Mouse (Mus musculus) stomach, embryonic 15.5 days (tissue): ENCODE results near the gene Msmo1. TPM values are rescaled to one million over a fixed set of nuclear protein-coding genes. Genes with fewer than 3 reads are reported as not detected.
A peak's percentile ranks its signal among the peaks of the same experiment; 100 is the strongest.

Experiments used
- ATAC-seq: fragments of 200-750 bp; cut with Nextera tagmentation; 2 replicates; pipeline ENCODE4 v1.8.0; 2017; ENCODE audit warnings: low read depth, moderate number of reproducible peaks, moderate TSS enrichment; ENCODE audit not compliant: insufficient read depth, low FRiP score
- H3K27ac ChIP-seq: fragments of 300-500 bp; sonication (generic); 2 replicates; pipeline ENCODE4 v1.5.1; 2015; ENCODE audit warnings: mild to moderate bottlenecking, inconsistent platforms
- H3K27me3 ChIP-seq: fragments of 300-500 bp; sonication (generic); replicated peaks from 2 replicates; pipeline ENCODE4 v1.6.1; 2015; ENCODE audit warnings: inconsistent platforms
- H3K36me3 ChIP-seq: fragments of 300-500 bp; sonication (generic); 2 replicates; pipeline ENCODE4 v1.6.1; 2015; ENCODE audit warnings: inconsistent platforms
- H3K4me1 ChIP-seq: fragments of 300-500 bp; sonication (generic); 2 replicates; pipeline ENCODE4 v1.6.1; 2015; ENCODE audit warnings: inconsistent platforms
- H3K4me2 ChIP-seq: fragments of 300-500 bp; sonication (generic); 2 replicates; pipeline ENCODE4 v1.6.1; 2015; ENCODE audit warnings: mild to moderate bottlenecking, inconsistent platforms
- H3K4me3 ChIP-seq: fragments of 300-500 bp; sonication (generic); replicated peaks from 2 replicates; pipeline ENCODE4 v1.5.1; 2015; ENCODE audit warnings: inconsistent platforms
- H3K9ac ChIP-seq: fragments of 300-500 bp; sonication (generic); 2 replicates; pipeline ENCODE4 v1.6.1; 2015; ENCODE audit warnings: inconsistent platforms
- H3K9me3 ChIP-seq: fragments of 300-500 bp; sonication (generic); 2 replicates; pipeline ENCODE4 v1.6.1; 2016; ENCODE audit warnings: inconsistent platforms
- WGBS: fragments of 180-500 bp; shearing (Covaris S2); methylation state at CpG from one replicate; pipeline ENCODE4 v1.1.7; 2015; 5-methylcytosine and 5-hydroxymethylcytosine counted together
- polyA plus RNA-seq: library from polyadenylated mRNA; unstranded; fragments of >200 nt; fragmentation: Nextera tagmentation; extraction: Ambion mirVana; gene quantifications from 2 replicates; pipeline ENCODE4 v1.2.1, GENCODE M21; 2015

Gene Msmo1
- polyA plus RNA-seq, 1 experiment from 2014 or later, result 131 TPM

DNA sequence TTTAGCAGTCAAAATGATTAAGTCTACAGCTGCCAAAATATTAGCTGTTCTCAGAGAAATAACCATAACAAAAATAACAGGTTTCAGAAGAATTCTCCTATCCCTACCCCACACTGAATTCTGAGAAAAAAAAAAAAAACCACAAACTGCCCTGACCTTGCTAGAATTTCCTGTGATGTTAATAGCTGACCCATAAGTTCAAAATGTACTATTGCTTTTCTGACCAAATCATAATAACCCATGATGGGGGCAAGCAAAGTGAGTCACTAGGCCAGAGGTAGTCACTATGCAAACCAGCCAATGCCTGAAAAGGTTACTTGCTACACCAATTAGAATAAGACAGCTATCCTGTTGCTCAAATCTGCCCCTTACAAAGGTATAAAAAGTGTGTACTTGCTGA lies 26.1 kb downstream of the Msmo1 start:
- H3K4me1 ChIP-seq, result no peaks in the 10 kb centered on the region
- no peak overlapping the region for H3K4me2 ChIP-seq
- no peak overlapping the region for H3K9ac ChIP-seq
- ATAC-seq, result no peak
- H3K27me3 ChIP-seq, result no peaks in the 10 kb centered on the region
- H3K9me3 ChIP-seq, result no peaks in the 10 kb centered on the region
- H3K27ac ChIP-seq, result no peak overlapping the region
- H3K4me3 ChIP-seq, result no peak overlapping the region
- H3K36me3 ChIP-seq, result no peaks in the 10 kb centered on the region

DNA sequence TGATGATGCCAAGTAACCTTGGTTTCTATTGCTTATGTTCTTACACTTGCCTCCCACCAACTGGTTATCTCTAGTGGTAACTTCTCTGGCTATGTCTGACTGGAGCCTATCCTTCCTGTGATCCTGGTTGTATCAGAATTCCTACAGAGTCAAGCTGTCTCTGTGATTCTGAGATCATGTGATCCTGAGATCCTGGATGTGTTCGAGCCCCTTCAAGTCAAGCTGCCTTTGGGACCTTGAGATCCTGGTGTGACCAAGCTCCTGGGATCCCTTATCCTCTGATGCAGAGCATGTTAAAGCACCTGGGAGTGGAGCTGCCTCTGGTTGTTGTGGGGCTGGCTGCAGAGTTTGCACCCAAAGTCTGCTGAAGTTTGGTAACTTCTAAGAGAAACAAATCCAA lies 30.4 kb downstream of the Msmo1 start:
- no peaks in the 10 kb centered on the region for H3K27me3 ChIP-seq
- no peaks in the 10 kb centered on the region for H3K9me3 ChIP-seq
- WGBS, result 79% methylated on average over 1 of the region's 1 CpGs
- no peak for ATAC-seq
- H3K4me3 ChIP-seq, result no peak overlapping the region
- no peak overlapping the region for H3K27ac ChIP-seq
- H3K4me2 ChIP-seq, result no peak overlapping the region
- no peaks in the 10 kb centered on the region for H3K4me1 ChIP-seq
- H3K36me3 ChIP-seq, result no peaks in the 10 kb centered on the region
- no peak overlapping the region for H3K9ac ChIP-seq

DNA sequence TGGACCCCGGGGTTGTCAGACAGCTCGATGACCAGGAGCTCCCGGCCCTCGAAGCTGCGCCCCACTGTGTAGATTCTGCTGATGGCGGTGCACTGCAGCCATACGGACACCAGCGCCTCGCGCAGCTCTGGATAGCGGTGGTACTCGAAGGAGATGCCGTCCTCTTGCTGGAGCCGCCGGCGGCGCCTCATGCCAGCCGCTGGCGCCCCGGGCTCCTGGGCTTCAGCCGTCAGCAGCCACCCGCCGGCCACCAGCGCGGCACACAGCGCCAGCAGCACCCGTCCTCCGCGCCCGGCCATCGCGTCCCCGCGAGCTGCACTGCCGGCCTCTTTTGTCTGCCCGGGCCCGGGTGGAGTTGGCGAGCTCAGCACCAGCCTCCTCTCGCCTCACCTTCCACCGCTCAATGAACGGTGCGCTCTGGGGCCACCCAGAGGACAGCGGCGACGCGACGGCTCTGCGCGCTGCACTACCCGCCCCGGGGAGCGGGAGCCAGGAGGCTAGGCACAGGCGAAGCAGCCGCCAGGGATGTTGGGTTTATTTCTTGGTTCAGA lies 40.9 kb downstream of the Msmo1 start, which contains the start of gene Cpe:
Gene Cpe, minus strand, starts transcription at position 404 of the 551 bp plus-strand sequence.
- Histone ChIP-seq H3K27me3 (no peaks in the 10 kb centered on the region), H3K27ac (peak within 1 kb of the TSS; percentile 71), H3K9me3 (no peaks in the 10 kb centered on the region), H3K9ac (peak within 1 kb of the TSS; percentile 52; the same call in 1 of the 2 replicates), H3K4me3 (peak within 1 kb of the TSS; percentile 66), H3K36me3 (no peaks in the 10 kb centered on the region), H3K4me1 (no peaks in the 10 kb centered on the region), H3K4me2 (peak within 1 kb of the TSS; percentile 97)
- WGBS, result under 1% methylated on average over 52 of the region's 54 CpGs
- peak; percentile 96 for ATAC-seq

DNA sequence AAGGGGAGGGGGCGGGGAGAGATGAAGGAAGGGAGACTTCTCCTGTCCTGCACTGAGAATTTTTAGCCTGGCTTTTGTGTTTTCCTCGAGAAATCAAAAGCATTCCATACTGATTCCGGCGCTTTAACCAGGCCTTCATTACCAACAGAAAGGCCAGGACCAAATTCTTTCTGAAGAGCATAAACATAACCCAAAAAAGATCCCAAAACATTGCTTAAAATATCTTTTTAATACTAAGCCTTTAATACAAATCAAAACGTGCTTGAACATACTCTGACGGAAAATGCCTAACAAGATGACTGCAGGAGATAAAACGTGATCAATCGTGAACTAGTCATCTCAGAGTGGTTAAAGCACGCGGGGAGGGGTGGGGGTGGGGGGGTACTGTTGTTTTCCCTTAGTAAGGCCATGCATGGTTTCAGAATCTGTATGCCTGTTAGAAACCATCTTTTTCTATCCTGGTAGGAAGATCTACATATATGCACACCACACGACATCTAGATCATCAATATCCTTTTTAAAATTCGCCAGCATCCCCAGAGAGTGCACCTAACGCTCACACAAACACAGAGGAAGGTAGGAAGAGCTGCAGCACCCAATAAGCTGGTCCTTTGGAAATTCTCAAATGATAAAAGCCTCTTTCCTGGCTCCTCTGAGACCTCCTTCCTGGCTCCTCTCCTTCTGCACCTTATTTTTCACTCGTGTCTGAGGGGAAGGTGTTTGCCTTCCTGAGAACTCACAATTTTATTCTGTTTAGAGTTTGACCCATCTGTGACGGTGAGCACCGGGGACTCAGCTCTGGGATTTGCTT lies 41.8 kb downstream of the Msmo1 start:
- ATAC-seq, result no peak
- 19% methylated on average over 16 of the region's 16 CpGs for WGBS
- 0 out of 2 replicates have a peak overlapping the region, but pooled peaks have one; percentile 12 for H3K9ac ChIP-seq
- H3K27ac ChIP-seq, result peak overlapping the region; percentile 44; the same call in 1 of the 2 replicates
- H3K4me1 ChIP-seq, result no peaks in the 10 kb centered on the region
- no peaks in the 10 kb centered on the region for H3K36me3 ChIP-seq
- H3K27me3 ChIP-seq, result no peaks in the 10 kb centered on the region
- H3K4me3 ChIP-seq, result peak overlapping the region; percentile 66
- peak overlapping the region; percentile 97 for H3K4me2 ChIP-seq
- no peaks in the 10 kb centered on the region for H3K9me3 ChIP-seq

DNA sequence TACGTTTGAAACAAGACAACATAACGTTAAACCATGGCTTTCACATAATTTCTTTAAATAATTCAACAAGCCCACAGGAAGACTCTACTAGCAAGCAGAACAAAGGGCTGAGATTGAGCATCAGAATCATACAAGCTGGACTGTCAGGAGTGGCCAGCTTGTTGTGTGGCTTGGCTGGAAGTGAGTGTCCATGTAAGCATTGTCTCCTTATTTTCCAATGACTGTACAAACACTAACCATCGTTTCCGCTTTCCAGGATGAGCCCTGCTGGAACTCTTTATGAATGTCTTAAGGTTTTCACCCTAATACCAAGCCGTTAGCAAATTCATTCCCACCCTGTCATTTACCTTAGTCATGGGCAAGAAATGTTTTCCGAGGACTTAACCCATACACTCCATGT lies 42.7 kb downstream of the Msmo1 start:
- H3K36me3 ChIP-seq, result no peaks in the 10 kb centered on the region
- H3K27ac ChIP-seq, result no peak overlapping the region
- WGBS, result 78% methylated on average over 6 of the region's 6 CpGs
- ATAC-seq, result no peak
- no peak overlapping the region for H3K4me3 ChIP-seq
- no peak overlapping the region for H3K4me2 ChIP-seq
- no peaks in the 10 kb centered on the region for H3K9me3 ChIP-seq
- H3K4me1 ChIP-seq, result no peaks in the 10 kb centered on the region
- H3K9ac ChIP-seq, result no peak overlapping the region
- H3K27me3 ChIP-seq, result no peaks in the 10 kb centered on the region

DNA sequence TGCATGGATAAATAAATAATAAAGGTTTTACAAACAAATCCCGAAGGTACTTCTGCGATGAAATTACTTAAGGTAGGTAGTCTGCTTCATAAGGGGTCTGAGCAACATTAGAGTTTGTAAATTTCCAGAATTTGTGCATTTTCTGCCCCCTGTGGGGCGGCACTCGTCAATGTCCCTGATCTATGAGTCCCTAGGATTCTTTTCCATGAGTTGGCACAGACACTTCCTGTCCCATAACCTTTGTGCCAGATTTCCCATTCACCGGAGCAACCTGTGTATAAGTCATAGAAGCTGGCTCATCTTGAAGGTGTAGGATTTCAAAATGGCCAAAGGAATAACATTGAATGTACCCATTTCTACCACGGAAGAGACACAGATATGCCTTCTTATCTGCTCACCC lies 43.3 kb downstream of the Msmo1 start:
- Histone ChIP-seq H3K4me2 (no peak overlapping the region), H3K4me1 (no peaks in the 10 kb centered on the region), H3K27me3 (no peaks in the 10 kb centered on the region), H3K36me3 (no peaks in the 10 kb centered on the region), H3K9ac (no peak overlapping the region), H3K27ac (no peak overlapping the region), H3K9me3 (no peaks in the 10 kb centered on the region), H3K4me3 (no peak overlapping the region)
- 75% methylated on average over 6 of the region's 6 CpGs for WGBS
- ATAC-seq, result no peak

DNA sequence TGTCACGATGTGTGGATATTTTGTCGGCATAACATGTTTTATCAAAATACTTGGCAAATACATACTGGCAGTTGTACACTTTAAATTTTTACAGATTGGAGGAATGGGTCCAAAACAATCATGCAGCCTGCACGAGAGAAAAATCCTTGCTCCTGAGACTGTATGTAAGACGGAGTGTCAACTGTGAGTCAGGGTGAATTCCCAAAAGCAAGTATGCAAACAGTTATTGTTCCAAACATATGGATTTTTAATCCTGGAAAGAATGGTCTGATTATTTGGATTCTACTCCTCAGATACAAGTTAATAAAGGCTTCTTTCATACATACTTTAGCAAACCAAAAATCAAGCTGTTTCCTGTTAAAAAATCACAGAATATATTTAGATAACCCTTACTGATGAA lies 44.9 kb downstream of the Msmo1 start:
- H3K4me2 ChIP-seq, result no peak overlapping the region
- ATAC-seq, result no peak
- H3K9me3 ChIP-seq, result no peaks in the 10 kb centered on the region
- H3K27ac ChIP-seq, result no peak overlapping the region
- H3K9ac ChIP-seq, result no peak overlapping the region
- no peaks in the 10 kb centered on the region for H3K36me3 ChIP-seq
- WGBS, result 69% methylated on average over 4 of the region's 4 CpGs
- H3K4me3 ChIP-seq, result no peak overlapping the region
- H3K4me1 ChIP-seq, result no peaks in the 10 kb centered on the region
- no peaks in the 10 kb centered on the region for H3K27me3 ChIP-seq

DNA sequence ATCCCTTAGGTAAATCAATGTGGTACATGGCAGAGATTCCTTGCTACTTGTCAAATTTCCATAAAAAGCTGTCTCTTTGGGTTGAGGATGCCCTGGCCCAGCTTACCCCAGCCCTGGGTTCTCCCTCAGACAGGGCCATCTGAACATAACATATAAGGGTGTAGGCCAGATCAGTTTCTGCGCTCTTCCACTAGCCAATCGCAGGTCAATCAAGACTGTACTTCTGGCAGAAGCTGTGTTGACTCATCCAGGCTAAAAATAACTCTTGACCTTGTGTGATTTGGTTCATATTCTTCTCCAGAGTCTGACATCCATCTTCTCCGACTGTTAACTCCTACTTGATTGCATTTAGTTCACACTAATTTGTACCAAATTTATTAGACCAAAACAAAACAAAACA lies 45.4 kb downstream of the Msmo1 start:
- no peaks in the 10 kb centered on the region for H3K36me3 ChIP-seq
- no peak overlapping the region for H3K27ac ChIP-seq
- H3K4me3 ChIP-seq, result no peak overlapping the region
- no peaks in the 10 kb centered on the region for H3K4me1 ChIP-seq
- no peak overlapping the region for H3K4me2 ChIP-seq
- WGBS, result 54% methylated on average over 3 of the region's 3 CpGs
- H3K9me3 ChIP-seq, result no peaks in the 10 kb centered on the region
- H3K9ac ChIP-seq, result no peak overlapping the region
- ATAC-seq, result no peak
- no peaks in the 10 kb centered on the region for H3K27me3 ChIP-seq

DNA sequence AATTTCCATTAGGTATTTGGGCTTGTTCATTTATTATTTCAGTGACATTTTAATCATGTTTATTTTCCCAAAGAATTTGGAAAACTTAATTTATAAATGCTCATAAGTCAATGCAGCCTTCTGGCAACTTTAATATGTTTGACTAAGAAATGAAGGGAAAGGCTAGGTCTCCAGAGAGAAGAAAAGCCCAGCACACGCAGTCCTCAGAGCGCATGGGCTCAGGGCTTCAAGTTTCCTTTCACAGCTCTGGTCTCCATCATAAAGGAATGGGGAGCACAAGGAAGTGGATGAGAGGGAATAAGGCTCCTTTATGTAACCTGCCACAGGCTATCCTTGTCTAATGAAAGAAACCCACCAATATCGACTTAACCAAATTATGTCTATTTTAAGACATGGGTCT lies 51.1 kb downstream of the Msmo1 start:
- Histone ChIP-seq H3K36me3 (no peaks in the 10 kb centered on the region), H3K4me2 (no peak overlapping the region), H3K4me1 (no peaks in the 10 kb centered on the region), H3K27ac (no peak overlapping the region), H3K27me3 (no peaks in the 10 kb centered on the region), H3K4me3 (no peak overlapping the region), H3K9me3 (no peaks in the 10 kb centered on the region), H3K9ac (no peak overlapping the region)
- 65% methylated on average over 3 of the region's 3 CpGs for WGBS
- no peak for ATAC-seq

DNA sequence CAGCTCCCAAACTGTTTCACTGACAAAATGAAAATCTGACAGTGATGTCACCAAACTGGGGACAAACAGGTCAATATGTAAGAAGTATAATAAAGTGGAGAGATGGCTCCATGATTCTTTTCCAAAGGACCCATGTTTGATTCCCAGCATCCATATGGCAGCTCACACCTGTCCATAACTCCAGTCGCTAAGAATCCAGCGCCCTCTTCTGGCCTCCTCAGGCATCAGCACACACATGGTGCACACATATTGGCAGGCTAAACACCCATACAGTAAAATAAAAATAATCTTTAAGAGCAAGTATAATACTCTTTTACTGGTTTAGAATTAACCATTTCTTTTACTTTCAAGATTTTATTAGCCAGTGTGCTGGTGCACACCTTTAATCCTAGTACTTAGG lies 57.2 kb downstream of the Msmo1 start:
- 73% methylated on average over 2 of the region's 2 CpGs for WGBS
- no peak for ATAC-seq
- no peak overlapping the region for H3K4me2 ChIP-seq

DNA sequence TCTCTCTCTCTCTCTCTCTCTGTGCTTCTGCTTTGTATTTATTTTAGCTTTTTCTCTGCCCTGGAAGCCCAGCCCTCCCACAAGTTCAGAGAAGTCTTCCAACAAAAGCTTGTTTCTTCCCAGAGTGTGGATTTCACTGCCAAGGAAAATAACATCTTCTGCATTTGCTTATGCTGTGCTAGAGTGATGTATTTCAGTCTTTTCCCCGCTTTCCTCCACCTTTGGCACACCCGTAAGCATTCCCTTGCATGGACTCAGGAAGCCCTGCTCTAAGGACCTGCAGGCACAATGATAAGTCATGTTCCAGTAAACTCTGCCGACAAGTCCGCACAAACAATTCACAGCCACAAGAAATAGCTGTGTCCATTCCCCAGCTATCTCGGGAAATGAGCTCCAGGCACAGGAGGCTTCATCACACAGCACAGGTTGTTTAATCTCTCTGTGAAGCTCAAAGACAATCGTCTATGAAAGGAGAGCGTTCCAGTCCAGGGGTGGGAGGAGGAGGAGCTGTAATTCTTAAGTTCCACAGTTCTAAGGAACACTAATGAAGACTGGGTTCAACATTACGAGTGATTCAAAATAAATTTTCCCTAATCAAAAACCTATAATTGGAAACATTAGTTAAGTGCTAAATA lies 58.5 kb downstream of the Msmo1 start:
- peak; percentile 43; the same call in 1 of the 2 replicates for ATAC-seq

More for the DNA sequence above, 57.2 kb downstream of the Msmo1 start:
- Histone ChIP-seq H3K9me3 (no peaks in the 10 kb centered on the region), H3K36me3 (no peaks in the 10 kb centered on the region), H3K27ac (no peak overlapping the region), H3K9ac (no peak overlapping the region), H3K4me1 (no peaks in the 10 kb centered on the region), H3K27me3 (no peaks in the 10 kb centered on the region), H3K4me3 (no peak overlapping the region)

DNA sequence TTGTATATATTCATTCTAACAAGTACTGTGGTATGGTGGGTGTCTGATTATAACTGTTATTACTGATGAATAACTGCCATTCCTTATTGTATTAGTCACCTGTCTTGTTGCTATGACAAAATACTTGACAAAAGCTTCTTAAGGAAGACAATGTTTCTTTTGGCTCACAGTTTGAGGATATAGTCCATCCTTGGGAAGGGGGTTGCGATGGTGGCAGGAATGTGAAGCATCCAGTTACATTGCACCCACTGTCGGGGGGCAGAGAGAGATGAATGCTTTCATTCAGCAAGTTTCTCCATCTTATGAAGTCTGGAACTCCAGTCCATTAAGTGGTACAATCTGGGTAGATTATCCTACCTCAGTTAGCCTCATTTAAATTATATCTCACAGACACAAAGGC lies 60.7 kb downstream of the Msmo1 start:
- Histone ChIP-seq H3K9me3 (no peaks in the 10 kb centered on the region), H3K27ac (no peak overlapping the region), H3K4me3 (no peak overlapping the region), H3K9ac (no peak overlapping the region), H3K36me3 (no peaks in the 10 kb centered on the region), H3K4me1 (no peaks in the 10 kb centered on the region), H3K4me2 (no peak overlapping the region), H3K27me3 (no peaks in the 10 kb centered on the region)
- 67% methylated on average over 2 of the region's 2 CpGs for WGBS
- no peak for ATAC-seq

More for the DNA sequence above, 58.5 kb downstream of the Msmo1 start:
- Histone ChIP-seq H3K4me3 (no peak overlapping the region), H3K36me3 (no peaks in the 10 kb centered on the region), H3K9ac (no peak overlapping the region), H3K4me1 (no peaks in the 10 kb centered on the region), H3K4me2 (0 out of 2 replicates have a peak overlapping the region, but pooled peaks have one; percentile 21), H3K27ac (peak overlapping the region; percentile 65), H3K9me3 (no peaks in the 10 kb centered on the region), H3K27me3 (no peaks in the 10 kb centered on the region)
- 37% methylated on average over 8 of the region's 8 CpGs for WGBS
